ENCODE assay signal across 9 mouse cellular contexts in genomic region chr11:7212126-7212798, GRCm38 (mm10). TPM values are rescaled to one million over a fixed set of nuclear protein-coding genes. Genes with fewer than 3 reads are reported as not detected.
DNase-seq lines count a peak whose midpoint lies in the region; ATAC-seq and TF ChIP-seq lines count a peak whose summit lies in the region.
"Had no signal": no experiment of that assay in that cellular context is flagged by ENCODE, and none has a peak within 500 bp of the region (broad histone marks: within the 10 kb centered on the region; RNA-seq: fewer than 3 reads in every experiment).

No protein-coding gene starts in this region.

- no peak overlapping the region for H3K9ac ChIP-seq in forebrain, embryonic 12.5 days
- peak overlapping the region; percentile 66 for H3K9ac ChIP-seq in limb, embryonic 13.5 days

- H3K36me3 ChIP-seq in forebrain, embryonic 12.5 days (replicated peaks), result no peaks in the 10 kb centered on the region
- peaks cover 18% of the 10 kb centered on the region for H3K36me3 ChIP-seq in limb, embryonic 13.5 days

- peak overlapping the region; percentile 64 for H3K4me3 ChIP-seq in left cerebral cortex, adult 2 months
- H3K4me3 ChIP-seq in forebrain, embryonic 12.5 days (replicated peaks), result peak overlapping the region; percentile 68; the same call in 1 of the 2 replicates
- peak overlapping the region; percentile 68 for H3K4me3 ChIP-seq in limb, embryonic 13.5 days
- H3K4me3 ChIP-seq in olfactory bulb, adult 2 months (ENCODE audit: insufficient read depth, low read depth, low read length), result peak overlapping the region; percentile 86
- H3K4me3 ChIP-seq: megakaryocyte, embryonic 14.5 days had no signal

- TF ChIP-seq CTCF in left cerebral cortex, adult 2 months (IDR thresholded peaks at IDR 0.05), result no peak
- no peak for TF ChIP-seq CTCF in olfactory bulb, adult 2 months (IDR thresholded peaks at IDR 0.05; ENCODE audit: insufficient read depth, low read depth, low read length)

- 25% methylated on average over 17 of the region's 17 CpGs for WGBS in forebrain, embryonic 12.5 days
- WGBS in limb, embryonic 13.5 days, result 11% methylated on average over 17 of the region's 17 CpGs
- 26% methylated on average over 17 of the region's 17 CpGs for WGBS in olfactory bulb, adult 2 months

- ATAC-seq in forebrain, embryonic 12.5 days (ENCODE audit: low FRiP score), result no peak
- ATAC-seq in limb, embryonic 13.5 days (ENCODE audit: low FRiP score, low read depth), result no peak

- intact Hi-C loops in left cerebral cortex, adult 2 months (cut with DNase I), result loop anchor here (5.0 to 10.0 kb wide), 2 partner anchors 355 to 923 kb away; no protein-coding TSS in a partner anchor

- H3K4me2 ChIP-seq in forebrain, embryonic 12.5 days, result peak overlapping the region; percentile 90
- H3K4me2 ChIP-seq in limb, embryonic 13.5 days (replicated peaks), result peak overlapping the region; percentile 93

- DNase-seq in left cerebral cortex, adult 2 months (ENCODE audit: extremely low spot score in 1 of 2, low spot score in 2 of 2), result no peak
- DNase-seq in left cerebral cortex, adult 8-10 months (ENCODE audit: low spot score in 2 of 2), result no peak
- no peak for DNase-seq in urinary bladder, postnatal 10 days (ENCODE audit: low spot score)
- no peak for DNase-seq in right cerebral cortex, postnatal 14 days
- no peak for DNase-seq in adrenal gland, adult (ENCODE audit: inconsistent age in 2 of 2, low spot score in 1 of 2)

- H3K9me3 ChIP-seq in forebrain, embryonic 12.5 days, result no peaks in the 10 kb centered on the region
- H3K9me3 ChIP-seq in limb, embryonic 13.5 days, result no peaks in the 10 kb centered on the region
- H3K9me3 ChIP-seq: megakaryocyte, embryonic 14.5 days had no signal

- H3K27me3 ChIP-seq in forebrain, embryonic 12.5 days, result peaks cover 43% of the 10 kb centered on the region
- peaks cover 54% of the 10 kb centered on the region for H3K27me3 ChIP-seq in limb, embryonic 13.5 days

- TF ChIP-seq POLR2A in olfactory bulb, adult 2 months (IDR thresholded peaks at IDR 0.05; ENCODE audit: insufficient read depth, low read depth, low read length), result no peak

- H3K4me1 ChIP-seq in forebrain, embryonic 12.5 days, result peaks cover 28% of the 10 kb centered on the region
- H3K4me1 ChIP-seq in limb, embryonic 13.5 days, result peaks cover 31% of the 10 kb centered on the region
- peaks cover 13% of the 10 kb centered on the region for H3K4me1 ChIP-seq in olfactory bulb, adult 2 months (ENCODE audit: control insufficient read depth, insufficient read depth, low read length)

- H3K27ac ChIP-seq in left cerebral cortex, adult 2 months, result no peak overlapping the region
- H3K27ac ChIP-seq in forebrain, embryonic 12.5 days, result no peak overlapping the region
- H3K27ac ChIP-seq in limb, embryonic 13.5 days, result peak overlapping the region; percentile 48; the same call in 1 of the 2 replicates
- no peak overlapping the region for H3K27ac ChIP-seq in olfactory bulb, adult 2 months (ENCODE audit: insufficient read depth, low read depth, low read length)

RNA-seq across cellular contexts. Expression of gene Igfbp3, which starts 1.5 kb away (rescaled TPM):
- total RNA-seq in left cerebral cortex, adult 2 months (2021), result 1 to 10 TPM; 7.2 to 9.0 TPM
- total RNA-seq in left cerebral cortex, adult 8-10 months (2022), result 1 to 10 TPM; 6.5 to 7.4 (median 6.7) TPM
- 14.2 and 14.7 TPM in 2 replicates for polyA plus RNA-seq in forebrain, embryonic 12.5 days (2016; fragmentation: Nextera tagmentation; extraction: Ambion mirVana)
- polyA plus RNA-seq in limb, embryonic 13.5 days (2015; fragmentation: Nextera tagmentation; extraction: Ambion mirVana), result 152 and 164 TPM in 2 replicates
- not detected in 2 replicates for polyA plus RNA-seq in olfactory bulb, adult 2 months (2012; ENCODE audit: insufficient read depth, insufficient read length, low replicate concordance, missing spikeins)

RNA-seq across cellular contexts. Expression of gene Igfbp1, which starts 14.7 kb away (rescaled TPM):
- total RNA-seq in left cerebral cortex, adult 2 months (2021), result not detected
- total RNA-seq in left cerebral cortex, adult 8-10 months (2022), result not detected
- not detected in 2 replicates for polyA plus RNA-seq in forebrain, embryonic 12.5 days (2016; fragmentation: Nextera tagmentation; extraction: Ambion mirVana)
- polyA plus RNA-seq in limb, embryonic 13.5 days (2015; fragmentation: Nextera tagmentation; extraction: Ambion mirVana), result 2.3 and 3.6 TPM in 2 replicates
- polyA plus RNA-seq in olfactory bulb, adult 2 months (2012; ENCODE audit: insufficient read depth, insufficient read length, low replicate concordance, missing spikeins), result not detected in 2 replicates

RNA-seq across cellular contexts. Expression of gene Gm11985, which starts 23.9 kb away (rescaled TPM):
- not detected for total RNA-seq in left cerebral cortex, adult 2 months (2021)
- not detected for total RNA-seq in left cerebral cortex, adult 8-10 months (2022)
- not detected in 2 replicates for polyA plus RNA-seq in forebrain, embryonic 12.5 days (2016; fragmentation: Nextera tagmentation; extraction: Ambion mirVana)
- 0.19 TPM in 1 of 2 replicates, not detected in the other for polyA plus RNA-seq in limb, embryonic 13.5 days (2015; fragmentation: Nextera tagmentation; extraction: Ambion mirVana)
- not detected in 2 replicates for polyA plus RNA-seq in olfactory bulb, adult 2 months (2012; ENCODE audit: insufficient read depth, insufficient read length, low replicate concordance, missing spikeins)

Comparison
In these comparisons a context has a peak if more than half of its experiments do, and no peak if none do; other contexts are left out.
1. RNA of gene Igfbp3, which starts 1.5 kb away (polyA plus RNA-seq): 152 to 164 TPM in limb, embryonic 13.5 days and 14.2 to 14.7 TPM in forebrain, embryonic 12.5 days; not detected in olfactory bulb, adult 2 months; every median in the first group is over 10 times any median in the second.
2. Peak in every context shown above with its lines, with median percentiles within 50 percentile points of each other: H3K4me3 ChIP-seq.